Mouse (Mus musculus) hematopoietic stem cell, adult 5-6 weeks (primary cell): ENCODE data around the gene Reg3g. TPM values are rescaled to one million over a fixed set of nuclear protein-coding genes. Genes with fewer than 3 reads are reported as not detected.

Source experiments
- total RNA-seq: library from RNA; stranded (forward); fragments of 172-1452, 232-1000 nt; gene quantifications from 2 replicates; pipeline ENCODE4 v1.2.3, GENCODE M21; 2017

Reg3g gene
- total RNA-seq, 1 experiment from 2014 or later = not detected

Other genes starting within 250 kb of the Reg3g start
- not detected in 2 replicates for gene Reg3b, start 98.2 kb downstream of the Reg3g start, total RNA-seq
- gene Reg3d, start 90.0 kb downstream of the Reg3g start, total RNA-seq = not detected in 2 replicates
- gene Reg3a, start 88.2 kb downstream of the Reg3g start, total RNA-seq = not detected in 2 replicates
- not detected in 2 replicates for gene Reg2, start 73.2 kb downstream of the Reg3g start, total RNA-seq
- gene Reg1, start 46.2 kb downstream of the Reg3g start, total RNA-seq = not detected in 2 replicates